Mouse (Mus musculus): ENCODE results near the gene Rhbdl3. TPM values are rescaled to one million over a fixed set of nuclear protein-coding genes. Genes with fewer than 3 reads are reported as not detected.

Gene Rhbdl3
- polyA plus RNA-seq, 1 experiment from 2014 or later = 2.1 TPM

- H3K9me3 ChIP-seq (replicated peaks; ENCODE audit: low read length) = no peaks in the 10 kb centered on the region
- no peak for DNase-seq (ENCODE audit: low spot score)
- WGBS = 81% methylated on average over 10 of the region's 10 CpGs
- TF ChIP-seq CTCF (IDR thresholded peaks at IDR 0.05; ENCODE audit: low read depth) = no peak
- peaks cover 9% of the 10 kb centered on the region; the same call in 1 of the 2 replicates for H3K4me1 ChIP-seq (replicated peaks; ENCODE audit: insufficient read depth, low read length)
- no peak overlapping the region for H3K27ac ChIP-seq
- H3K27me3 ChIP-seq (ENCODE audit: insufficient read depth, low read length) = peaks cover 5% of the 10 kb centered on the region; the same call in 1 of the 2 replicates
- H3K4me2 ChIP-seq (ENCODE audit: low read length) = no peak overlapping the region
- no peak overlapping the region for H3K9ac ChIP-seq (ENCODE audit: low read depth, low read length)
- no peaks in the 10 kb centered on the region for H3K36me3 ChIP-seq (ENCODE audit: insufficient read depth, low read length)
- no peak for ATAC-seq (replicated peaks; ENCODE audit: low FRiP score, low read depth)
- no peak overlapping the region for H3K4me3 ChIP-seq (replicated peaks; ENCODE audit: low read depth, low read length)
These were observed 4.1 kb downstream of the Rhbdl3 start for GRCm38 (mm10) chr11:80304846-80305245.

GRCm38 (mm10) chr11:80308537-80308936 lies 7.8 kb downstream of the Rhbdl3 start:
- no peak for ATAC-seq (replicated peaks; ENCODE audit: low FRiP score, low read depth)
- whole genome bisulfite sequencing = 62% methylated on average over 6 of the region's 6 CpGs
- no peak overlapping the region for H3K4me3 ChIP-seq (replicated peaks; ENCODE audit: low read depth, low read length)
- no peak overlapping the region for H3K4me2 ChIP-seq (ENCODE audit: low read length)
- H3K27ac ChIP-seq = no peak overlapping the region
- H3K27me3 ChIP-seq (ENCODE audit: insufficient read depth, low read length) = no peaks in the 10 kb centered on the region
- no peaks in the 10 kb centered on the region for H3K36me3 ChIP-seq (ENCODE audit: insufficient read depth, low read length)
- no peak overlapping the region for H3K9ac ChIP-seq (ENCODE audit: low read depth, low read length)
- DNase-seq (ENCODE audit: low spot score) = no peak
- no peaks in the 10 kb centered on the region for H3K4me1 ChIP-seq (replicated peaks; ENCODE audit: insufficient read depth, low read length)
- no peaks in the 10 kb centered on the region for H3K9me3 ChIP-seq (replicated peaks; ENCODE audit: low read length)
- no peak for TF ChIP-seq CTCF (IDR thresholded peaks at IDR 0.05; ENCODE audit: low read depth)

- no peak overlapping the region for H3K27ac ChIP-seq
- no peaks in the 10 kb centered on the region for H3K9me3 ChIP-seq (replicated peaks; ENCODE audit: low read length)
- H3K9ac ChIP-seq (ENCODE audit: low read depth, low read length) = no peak overlapping the region
- no peak for TF ChIP-seq CTCF (IDR thresholded peaks at IDR 0.05; ENCODE audit: low read depth)
- DNase-seq (ENCODE audit: low spot score) = no peak
- no peaks in the 10 kb centered on the region for H3K27me3 ChIP-seq (ENCODE audit: insufficient read depth, low read length)
- no peak overlapping the region for H3K4me2 ChIP-seq (ENCODE audit: low read length)
- 61% methylated on average over 4 of the region's 4 CpGs for WGBS
- H3K36me3 ChIP-seq (ENCODE audit: insufficient read depth, low read length) = no peaks in the 10 kb centered on the region
- H3K4me1 ChIP-seq (replicated peaks; ENCODE audit: insufficient read depth, low read length) = no peaks in the 10 kb centered on the region
- no peak overlapping the region for H3K4me3 ChIP-seq (replicated peaks; ENCODE audit: low read depth, low read length)
- no peak for ATAC-seq (replicated peaks; ENCODE audit: low FRiP score, low read depth)
These were observed 10.6 kb downstream of the Rhbdl3 start for GRCm38 (mm10) chr11:80311271-80311670.

- ATAC-seq (replicated peaks; ENCODE audit: low FRiP score, low read depth) = no peak
- Histone ChIP-seq H3K27ac (no peak overlapping the region), H3K4me3 (replicated peaks; ENCODE audit: low read depth, low read length) (no peak overlapping the region), H3K4me2 (ENCODE audit: low read length) (no peak overlapping the region), H3K27me3 (ENCODE audit: insufficient read depth, low read length) (no peaks in the 10 kb centered on the region), H3K9me3 (replicated peaks; ENCODE audit: low read length) (no peaks in the 10 kb centered on the region), H3K9ac (ENCODE audit: low read depth, low read length) (no peak overlapping the region), H3K36me3 (ENCODE audit: insufficient read depth, low read length) (no peaks in the 10 kb centered on the region), H3K4me1 (replicated peaks; ENCODE audit: insufficient read depth, low read length) (no peaks in the 10 kb centered on the region)
- TF ChIP-seq CTCF (IDR thresholded peaks at IDR 0.05; ENCODE audit: low read depth) = no peak
- no peak for DNase-seq (ENCODE audit: low spot score)
- WGBS = 24% methylated on average over 2 of the region's 2 CpGs
These were observed 11.3 kb downstream of the Rhbdl3 start for GRCm38 (mm10) chr11:80312049-80312448.

GRCm38 (mm10) chr11:80312565-80312964 lies 11.9 kb downstream of the Rhbdl3 start:
- Histone ChIP-seq H3K4me1 (replicated peaks; ENCODE audit: insufficient read depth, low read length) (no peaks in the 10 kb centered on the region), H3K27me3 (ENCODE audit: insufficient read depth, low read length) (no peaks in the 10 kb centered on the region), H3K4me2 (ENCODE audit: low read length) (no peak overlapping the region), H3K36me3 (ENCODE audit: insufficient read depth, low read length) (no peaks in the 10 kb centered on the region), H3K9ac (ENCODE audit: low read depth, low read length) (no peak overlapping the region), H3K27ac (no peak overlapping the region), H3K9me3 (replicated peaks; ENCODE audit: low read length) (no peaks in the 10 kb centered on the region), H3K4me3 (replicated peaks; ENCODE audit: low read depth, low read length) (no peak overlapping the region)
- peak; percentile 57 for DNase-seq (ENCODE audit: low spot score)
- WGBS = 3% methylated on average over 6 of the region's 6 CpGs
- no peak for ATAC-seq (replicated peaks; ENCODE audit: low FRiP score, low read depth)
- TF ChIP-seq CTCF (IDR thresholded peaks at IDR 0.05; ENCODE audit: low read depth) = no peak

- Histone ChIP-seq H3K36me3 (ENCODE audit: insufficient read depth, low read length) (no peaks in the 10 kb centered on the region), H3K4me3 (replicated peaks; ENCODE audit: low read depth, low read length) (no peak overlapping the region), H3K27me3 (ENCODE audit: insufficient read depth, low read length) (no peaks in the 10 kb centered on the region), H3K4me1 (replicated peaks; ENCODE audit: insufficient read depth, low read length) (no peaks in the 10 kb centered on the region), H3K9ac (ENCODE audit: low read depth, low read length) (no peak overlapping the region), H3K27ac (no peak overlapping the region), H3K9me3 (replicated peaks; ENCODE audit: low read length) (no peaks in the 10 kb centered on the region), H3K4me2 (ENCODE audit: low read length) (no peak overlapping the region)
- ATAC-seq (replicated peaks; ENCODE audit: low FRiP score, low read depth) (no peak), DNase-seq (ENCODE audit: low spot score) (no peak)
- 83% methylated on average over 1 of the region's 1 CpGs for WGBS
- no peak for TF ChIP-seq CTCF (IDR thresholded peaks at IDR 0.05; ENCODE audit: low read depth)
These were observed 12.8 kb downstream of the Rhbdl3 start for GRCm38 (mm10) chr11:80313462-80313861.

GRCm38 (mm10) chr11:80313944-80314343 lies 13.2 kb downstream of the Rhbdl3 start:
- H3K9ac ChIP-seq (ENCODE audit: low read depth, low read length) = no peak overlapping the region
- H3K27me3 ChIP-seq (ENCODE audit: insufficient read depth, low read length) = no peaks in the 10 kb centered on the region
- TF ChIP-seq CTCF (IDR thresholded peaks at IDR 0.05; ENCODE audit: low read depth) = no peak
- no peaks in the 10 kb centered on the region for H3K4me1 ChIP-seq (replicated peaks; ENCODE audit: insufficient read depth, low read length)
- no peak overlapping the region for H3K27ac ChIP-seq
- DNase-seq (ENCODE audit: low spot score) (no peak), ATAC-seq (replicated peaks; ENCODE audit: low FRiP score, low read depth) (no peak)
- no peaks in the 10 kb centered on the region for H3K9me3 ChIP-seq (replicated peaks; ENCODE audit: low read length)
- no peaks in the 10 kb centered on the region for H3K36me3 ChIP-seq (ENCODE audit: insufficient read depth, low read length)
- no peak overlapping the region for H3K4me3 ChIP-seq (replicated peaks; ENCODE audit: low read depth, low read length)
- WGBS = 74% methylated on average over 4 of the region's 4 CpGs
- H3K4me2 ChIP-seq (ENCODE audit: low read length) = no peak overlapping the region
